Mouse (Mus musculus) erythroblast, embryonic 14.5 days (primary cell): ENCODE measurements around the gene Chst15.

Experiments used
- GATA1 ChIP-seq: IDR thresholded peaks from 2 replicates; pipeline ENCODE4 v1.6.1; 2012; ENCODE audit warnings: low read length, inconsistent platforms, mixed read lengths
- TAL1 ChIP-seq: IDR thresholded peaks from 3 replicates; pipeline ENCODE4 v1.6.1; 2012; ENCODE audit warnings: low read length, inconsistent platforms, mixed read lengths

GRCm38 (mm10) chr7:132303988-132304387, 13.0 kb downstream of the Chst15 start:
- TF ChIP-seq GATA1 = no peak
- TF ChIP-seq TAL1 = no peak
